Mouse (Mus musculus): ENCODE measurements around the gene Cd2. TPM values are rescaled to one million over a fixed set of nuclear protein-coding genes. Genes with fewer than 3 reads are reported as not detected.

The Cd2 gene
- polyA plus RNA-seq, 1 experiment from 2014 or later = 0.17 TPM

GRCm38 (mm10) chr3:101268361-101268760 is 19.4 kb downstream of the Cd2 start:
- Histone ChIP-seq H3K4me3 (ENCODE audit: low read depth, low read length) (no peak overlapping the region), H3K36me3 (ENCODE audit: control insufficient read depth, insufficient read depth, low read length) (no peaks in the 10 kb centered on the region), H3K27me3 (ENCODE audit: control insufficient read depth, insufficient read depth, low read length) (no peaks in the 10 kb centered on the region), H3K27ac (ENCODE audit: low read depth, low read length) (no peak overlapping the region), H3K9me3 (ENCODE audit: control insufficient read depth, low read length) (no peaks in the 10 kb centered on the region), H3K9ac (replicated peaks; ENCODE audit: low read depth, low read length) (no peak overlapping the region), H3K4me2 (ENCODE audit: low read depth, low read length) (no peak overlapping the region), H3K4me1 (ENCODE audit: control insufficient read depth, insufficient read depth, low read length) (no peaks in the 10 kb centered on the region)
- WGBS = 94% methylated on average over 7 of the region's 7 CpGs
- no peak for ATAC-seq (ENCODE audit: low read depth)

DNA sequence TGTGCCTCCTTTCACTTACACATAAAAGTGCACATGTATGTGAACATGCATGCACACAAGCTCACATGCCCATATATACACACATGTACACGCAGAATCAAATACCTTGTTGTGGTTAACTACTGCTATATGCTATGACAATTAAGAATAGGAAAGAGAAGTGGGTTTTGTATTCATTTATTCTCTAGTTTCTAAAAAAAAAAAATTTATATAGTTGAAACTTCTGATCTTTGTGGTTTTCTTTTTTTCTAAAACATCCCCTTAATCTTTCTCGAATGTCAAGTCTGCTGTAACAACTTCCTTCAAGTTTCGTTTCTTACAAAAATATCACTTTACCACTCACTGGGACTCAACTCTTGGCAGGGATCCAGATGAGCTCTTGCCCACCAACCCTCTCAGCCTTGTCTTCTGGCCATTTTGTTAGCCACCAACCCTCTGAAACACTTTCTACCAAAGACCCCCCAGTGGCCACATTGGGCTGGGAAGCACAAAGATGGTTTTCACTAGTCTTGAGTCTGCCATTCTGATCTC is 22.1 kb downstream of the Cd2 start:
- H3K27ac ChIP-seq (ENCODE audit: low read depth, low read length) = no peak overlapping the region
- ATAC-seq (ENCODE audit: low read depth) = no peak
- H3K4me2 ChIP-seq (ENCODE audit: low read depth, low read length) = no peak overlapping the region
- 88% methylated on average over 3 of the region's 3 CpGs for whole genome bisulfite sequencing
- H3K4me3 ChIP-seq (ENCODE audit: low read depth, low read length) = no peak overlapping the region
- H3K36me3 ChIP-seq (ENCODE audit: control insufficient read depth, insufficient read depth, low read length) = no peaks in the 10 kb centered on the region
- no peaks in the 10 kb centered on the region for H3K9me3 ChIP-seq (ENCODE audit: control insufficient read depth, low read length)
- H3K9ac ChIP-seq (replicated peaks; ENCODE audit: low read depth, low read length) = no peak overlapping the region
- H3K4me1 ChIP-seq (ENCODE audit: control insufficient read depth, insufficient read depth, low read length) = no peaks in the 10 kb centered on the region
- H3K27me3 ChIP-seq (ENCODE audit: control insufficient read depth, insufficient read depth, low read length) = no peaks in the 10 kb centered on the region

DNA sequence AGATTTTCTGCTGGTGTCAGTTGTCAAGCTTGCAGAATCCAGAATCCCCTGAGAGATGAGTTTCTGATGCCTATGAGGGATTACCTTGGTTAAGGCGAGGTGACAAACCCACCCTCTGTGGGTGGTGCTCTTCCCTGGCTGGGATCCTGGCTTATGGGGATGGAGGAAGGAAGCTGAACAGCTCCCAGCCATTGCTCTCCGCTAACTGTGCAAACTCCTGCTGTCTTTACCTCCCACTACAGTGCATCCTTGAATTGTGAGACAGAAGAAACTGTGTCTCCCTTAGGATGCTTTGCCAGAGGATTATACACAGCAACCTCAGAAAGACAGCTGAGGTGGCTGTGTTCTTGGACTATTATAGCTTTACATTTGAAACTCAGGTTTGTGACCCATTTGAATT is 28.8 kb downstream of the Cd2 start:
- Histone ChIP-seq H3K4me2 (ENCODE audit: low read depth, low read length) (no peak overlapping the region), H3K9me3 (ENCODE audit: control insufficient read depth, low read length) (no peaks in the 10 kb centered on the region), H3K27ac (ENCODE audit: low read depth, low read length) (no peak overlapping the region), H3K4me1 (ENCODE audit: control insufficient read depth, insufficient read depth, low read length) (no peaks in the 10 kb centered on the region), H3K4me3 (ENCODE audit: low read depth, low read length) (no peak overlapping the region), H3K36me3 (ENCODE audit: control insufficient read depth, insufficient read depth, low read length) (no peaks in the 10 kb centered on the region), H3K27me3 (ENCODE audit: control insufficient read depth, insufficient read depth, low read length) (no peaks in the 10 kb centered on the region), H3K9ac (replicated peaks; ENCODE audit: low read depth, low read length) (no peak overlapping the region)
- WGBS = 66% methylated on average over 2 of the region's 2 CpGs
- no peak for ATAC-seq (ENCODE audit: low read depth)

- H3K27ac ChIP-seq (ENCODE audit: low read depth, low read length) = no peak overlapping the region
- no peak for ATAC-seq (ENCODE audit: low read depth)
- H3K4me1 ChIP-seq (ENCODE audit: control insufficient read depth, insufficient read depth, low read length) = no peaks in the 10 kb centered on the region
- 76% methylated on average over 8 of the region's 8 CpGs for WGBS
- no peaks in the 10 kb centered on the region for H3K36me3 ChIP-seq (ENCODE audit: control insufficient read depth, insufficient read depth, low read length)
- no peak overlapping the region for H3K4me3 ChIP-seq (ENCODE audit: low read depth, low read length)
- H3K9ac ChIP-seq (replicated peaks; ENCODE audit: low read depth, low read length) = no peak overlapping the region
- no peaks in the 10 kb centered on the region for H3K9me3 ChIP-seq (ENCODE audit: control insufficient read depth, low read length)
- H3K4me2 ChIP-seq (ENCODE audit: low read depth, low read length) = no peak overlapping the region
- no peaks in the 10 kb centered on the region for H3K27me3 ChIP-seq (ENCODE audit: control insufficient read depth, insufficient read depth, low read length)
These were observed 31.6 kb downstream of the Cd2 start for GRCm38 (mm10) chr3:101256090-101256489.

DNA sequence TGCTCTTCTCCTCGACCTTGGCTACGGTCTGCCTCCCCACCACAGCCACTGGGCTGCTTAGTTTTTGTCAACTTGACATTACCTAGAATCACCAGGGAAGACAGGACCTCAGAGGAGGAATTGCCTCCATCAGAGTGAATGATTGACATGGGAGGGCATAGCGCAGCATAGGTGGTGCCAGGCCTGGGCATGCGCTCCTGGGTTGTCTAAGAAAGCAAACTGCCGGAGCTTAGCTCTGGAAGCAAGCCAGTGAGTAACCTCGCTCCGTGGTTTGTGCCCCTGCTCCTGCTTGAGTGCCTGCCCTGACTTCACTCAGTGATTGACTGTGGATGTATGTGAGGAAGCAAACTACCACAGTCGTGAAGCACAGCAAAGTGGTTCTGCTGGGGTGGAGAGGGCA is 35.6 kb downstream of the Cd2 start:
- Histone ChIP-seq H3K9me3 (ENCODE audit: control insufficient read depth, low read length) (no peaks in the 10 kb centered on the region), H3K9ac (replicated peaks; ENCODE audit: low read depth, low read length) (no peak overlapping the region), H3K4me3 (ENCODE audit: low read depth, low read length) (no peak overlapping the region), H3K27me3 (ENCODE audit: control insufficient read depth, insufficient read depth, low read length) (no peaks in the 10 kb centered on the region), H3K36me3 (ENCODE audit: control insufficient read depth, insufficient read depth, low read length) (no peaks in the 10 kb centered on the region), H3K27ac (ENCODE audit: low read depth, low read length) (no peak overlapping the region), H3K4me2 (ENCODE audit: low read depth, low read length) (no peak overlapping the region), H3K4me1 (ENCODE audit: control insufficient read depth, insufficient read depth, low read length) (no peaks in the 10 kb centered on the region)
- WGBS = 76% methylated on average over 8 of the region's 8 CpGs
- no peak for ATAC-seq (ENCODE audit: low read depth)

DNA sequence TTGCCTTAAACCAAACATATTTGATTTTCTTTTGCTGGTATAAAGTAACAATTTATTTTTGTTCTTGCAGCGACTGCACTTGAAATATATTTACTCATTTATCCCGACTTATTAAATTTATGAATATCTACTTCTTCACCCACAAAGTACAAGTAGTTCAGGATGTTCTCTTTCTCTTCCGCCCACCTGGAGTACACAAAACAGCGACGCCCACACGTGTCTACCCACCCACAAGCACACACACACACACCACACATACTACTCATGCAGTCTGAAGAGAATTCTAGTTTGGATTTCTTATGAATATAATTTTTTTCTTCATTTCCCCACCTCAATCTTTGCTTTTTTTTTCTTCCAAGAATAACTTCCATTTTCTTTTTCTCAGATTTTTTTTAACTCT is 37.9 kb downstream of the Cd2 start:
- WGBS = 93% methylated on average over 6 of the region's 6 CpGs
- no peak for ATAC-seq (ENCODE audit: low read depth)
- H3K27me3 ChIP-seq (ENCODE audit: control insufficient read depth, insufficient read depth, low read length) = no peaks in the 10 kb centered on the region

GRCm38 (mm10) chr3:101245212-101245611 is 42.5 kb downstream of the Cd2 start:
- no peak for ATAC-seq (ENCODE audit: low read depth)
- Histone ChIP-seq H3K9ac (replicated peaks; ENCODE audit: low read depth, low read length) (no peak overlapping the region), H3K4me2 (ENCODE audit: low read depth, low read length) (no peak overlapping the region), H3K9me3 (ENCODE audit: control insufficient read depth, low read length) (no peaks in the 10 kb centered on the region), H3K4me1 (ENCODE audit: control insufficient read depth, insufficient read depth, low read length) (no peaks in the 10 kb centered on the region), H3K27me3 (ENCODE audit: control insufficient read depth, insufficient read depth, low read length) (no peaks in the 10 kb centered on the region), H3K27ac (ENCODE audit: low read depth, low read length) (no peak overlapping the region), H3K36me3 (ENCODE audit: control insufficient read depth, insufficient read depth, low read length) (no peaks in the 10 kb centered on the region), H3K4me3 (ENCODE audit: low read depth, low read length) (no peak overlapping the region)
- 86% methylated on average over 3 of the region's 3 CpGs for WGBS

More for the DNA sequence above, 37.9 kb downstream of the Cd2 start:
- no peaks in the 10 kb centered on the region for H3K4me1 ChIP-seq (ENCODE audit: control insufficient read depth, insufficient read depth, low read length)
- H3K4me2 ChIP-seq (ENCODE audit: low read depth, low read length) = no peak overlapping the region
- H3K9ac ChIP-seq (replicated peaks; ENCODE audit: low read depth, low read length) = no peak overlapping the region
- H3K27ac ChIP-seq (ENCODE audit: low read depth, low read length) = no peak overlapping the region
- H3K9me3 ChIP-seq (ENCODE audit: control insufficient read depth, low read length) = no peaks in the 10 kb centered on the region
- H3K36me3 ChIP-seq (ENCODE audit: control insufficient read depth, insufficient read depth, low read length) = no peaks in the 10 kb centered on the region
- H3K4me3 ChIP-seq (ENCODE audit: low read depth, low read length) = no peak overlapping the region

DNA sequence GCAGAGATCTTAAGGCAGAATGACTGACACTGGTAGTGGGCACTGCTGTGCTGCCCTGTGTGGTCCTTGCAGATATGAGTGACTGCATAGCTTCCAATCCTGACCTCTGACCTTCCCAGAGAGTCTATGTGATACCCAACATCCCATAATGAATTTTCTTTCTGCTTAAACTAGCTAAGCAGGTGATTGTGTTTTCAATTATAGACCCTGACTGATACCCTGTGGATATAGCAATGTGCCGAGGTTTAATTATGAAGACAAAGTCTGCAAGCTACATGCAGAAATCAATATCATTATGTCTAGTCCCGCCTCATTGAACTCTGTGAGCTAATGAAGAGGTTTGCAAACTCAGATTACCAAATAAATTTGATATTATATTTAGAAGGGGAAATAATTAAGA is 44.7 kb downstream of the Cd2 start:
- H3K27me3 ChIP-seq (ENCODE audit: control insufficient read depth, insufficient read depth, low read length) = no peaks in the 10 kb centered on the region
- H3K9ac ChIP-seq (replicated peaks; ENCODE audit: low read depth, low read length) = no peak overlapping the region
- WGBS = 69% methylated on average over 2 of the region's 2 CpGs
- no peaks in the 10 kb centered on the region for H3K4me1 ChIP-seq (ENCODE audit: control insufficient read depth, insufficient read depth, low read length)
- peak; percentile 68 for ATAC-seq (ENCODE audit: low read depth)
- H3K36me3 ChIP-seq (ENCODE audit: control insufficient read depth, insufficient read depth, low read length) = no peaks in the 10 kb centered on the region
- H3K4me3 ChIP-seq (ENCODE audit: low read depth, low read length) = no peak overlapping the region
- no peak overlapping the region for H3K4me2 ChIP-seq (ENCODE audit: low read depth, low read length)
- no peaks in the 10 kb centered on the region for H3K9me3 ChIP-seq (ENCODE audit: control insufficient read depth, low read length)
- peak overlapping the region; percentile 28; the same call in 1 of the 2 replicates for H3K27ac ChIP-seq (ENCODE audit: low read depth, low read length)

DNA sequence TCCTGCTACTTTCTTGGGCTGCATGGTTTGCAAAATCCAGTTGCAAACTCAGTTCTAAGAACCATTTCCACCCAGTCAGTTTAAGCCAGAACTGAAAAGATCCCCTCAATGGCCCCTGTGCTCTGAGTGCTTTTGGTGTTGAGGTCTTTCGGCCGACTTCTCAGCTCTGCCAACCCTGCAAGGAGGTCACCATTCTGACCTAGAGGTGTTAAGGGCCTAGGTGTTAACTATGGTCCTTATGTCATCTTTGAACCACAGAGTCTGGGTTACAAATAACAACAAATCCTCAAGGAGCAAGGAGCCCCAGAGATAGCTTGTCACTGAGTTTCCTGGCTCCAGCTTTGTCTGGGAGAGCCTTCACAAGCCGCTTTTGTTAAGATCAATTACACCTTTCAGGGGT is 45.9 kb downstream of the Cd2 start:
- WGBS = 82% methylated on average over 3 of the region's 3 CpGs
- H3K27me3 ChIP-seq (ENCODE audit: control insufficient read depth, insufficient read depth, low read length) = no peaks in the 10 kb centered on the region

More for the DNA sequence above, 45.9 kb downstream of the Cd2 start:
- no peak overlapping the region for H3K9ac ChIP-seq (replicated peaks; ENCODE audit: low read depth, low read length)
- H3K36me3 ChIP-seq (ENCODE audit: control insufficient read depth, insufficient read depth, low read length) = no peaks in the 10 kb centered on the region
- no peak overlapping the region for H3K27ac ChIP-seq (ENCODE audit: low read depth, low read length)
- ATAC-seq (ENCODE audit: low read depth) = no peak
- no peak overlapping the region for H3K4me3 ChIP-seq (ENCODE audit: low read depth, low read length)
- H3K9me3 ChIP-seq (ENCODE audit: control insufficient read depth, low read length) = no peaks in the 10 kb centered on the region
- H3K4me2 ChIP-seq (ENCODE audit: low read depth, low read length) = no peak overlapping the region
- peaks cover 8% of the 10 kb centered on the region; the same call in 1 of the 2 replicates for H3K4me1 ChIP-seq (ENCODE audit: control insufficient read depth, insufficient read depth, low read length)

All from neural tube, embryonic 14.5 days (tissue).